Mouse (Mus musculus) cerebellum, adult 2 months (tissue): ENCODE results near the gene Wdtc1.

Source experiments
- CTCF ChIP-seq: fragments of 200-500 bp; IDR thresholded peaks from 2 replicates; pipeline ENCODE4 v1.5.1; 2011; ENCODE audit warnings: low read depth, mild to moderate bottlenecking, control low read depth, low read length, moderate library complexity, borderline replicate concordance; ENCODE audit not compliant: insufficient read depth
- POLR2A ChIP-seq: fragments of 200-500 bp; IDR thresholded peaks from 2 replicates; pipeline ENCODE4 v1.6.1; 2011; ENCODE audit warnings: low read length, control low read depth, borderline replicate concordance; ENCODE audit not compliant: insufficient read depth

DNA sequence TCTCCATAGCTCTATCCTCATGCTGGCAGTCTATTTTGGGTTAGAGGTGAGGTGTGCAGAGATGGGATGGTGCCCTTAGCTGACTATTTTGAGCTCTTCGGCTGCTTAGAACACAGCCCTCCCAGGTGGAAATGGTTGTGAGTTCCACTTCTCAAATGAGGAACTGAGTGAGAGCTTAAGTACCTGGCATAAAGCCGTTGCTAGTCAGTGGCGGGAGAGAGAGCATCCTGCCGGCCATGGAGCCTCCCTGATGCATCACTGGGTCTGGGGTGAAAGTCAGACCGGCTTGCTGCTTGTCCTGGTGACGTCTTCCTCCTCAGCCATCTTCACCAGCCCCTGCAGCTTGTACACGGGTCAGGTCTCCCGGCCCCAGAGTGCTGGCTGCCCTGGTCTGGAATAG, 44.7 kb upstream of the Wdtc1 start:
- TF ChIP-seq CTCF = no peak
- TF ChIP-seq POLR2A = no peak
